Mouse (Mus musculus) MEL (cell line): ENCODE results near the gene Ehmt2. TPM values are rescaled to one million over a fixed set of nuclear protein-coding genes. Genes with fewer than 3 reads are reported as not detected.

Experiments used
- DNase-seq: peaks from one replicate; pipeline ENCODE4 v3.0.0; 2011; ENCODE audit warnings: low read depth, low spot score
- H3K27ac ChIP-seq: 2 replicates; pipeline ENCODE4 v1.5.1; 2012; ENCODE audit warnings: low read depth, mild to moderate bottlenecking, control low read depth, low read length, moderate library complexity; ENCODE audit not compliant: control insufficient read depth
- H3K27me3 ChIP-seq, 2 experiments: fragments of 150-350 bp in 1 of 2; sonication (generic) in 1 of 2; 2 replicates each; pipeline ENCODE4 v1.6.1; 2012; ENCODE audit warnings: low read length in 2 of 2, mild to moderate bottlenecking in 2 of 2, improper control_type of control experiment in 1 of 2, moderate library complexity in 1 of 2; ENCODE audit not compliant: insufficient read depth in 2 of 2, control insufficient read depth in 1 of 2
- H3K36me3 ChIP-seq, 2 experiments: 2 replicates each; pipeline ENCODE4 v1.6.1; 2012 to 2014; ENCODE audit warnings: low read length in 2 of 2, improper control_type of control experiment in 1 of 2, inconsistent platforms in 1 of 2, mild to moderate bottlenecking in 1 of 2; ENCODE audit not compliant: insufficient read depth in 2 of 2, control insufficient read depth in 1 of 2
- H3K4me1 ChIP-seq, 2 experiments: fragments of 150-350 bp in 1 of 2; sonication (generic) in 1 of 2; 2 replicates each; pipeline ENCODE4 v1.6.1; 2012; ENCODE audit warnings: low read length in 2 of 2, improper control_type of control experiment in 1 of 2, mild to moderate bottlenecking in 1 of 2; ENCODE audit not compliant: insufficient read depth in 2 of 2, control insufficient read depth in 1 of 2
- H3K4me3 ChIP-seq, 2 experiments: fragments of 150-350 bp in 1 of 2; sonication (generic) in 1 of 2; 2 replicates each; pipeline ENCODE4 v1.5.1; 2012; ENCODE audit warnings: low read depth in 2 of 2, low read length in 2 of 2, mild to moderate bottlenecking in 2 of 2, moderate library complexity in 2 of 2, control low read depth in 1 of 2, improper control_type of control experiment in 1 of 2; ENCODE audit not compliant: control insufficient read depth in 1 of 2, insufficient read depth in 1 of 2
- H3K79me2 ChIP-seq: 2 replicates; pipeline ENCODE4 v1.6.1; 2012; ENCODE audit warnings: mild to moderate bottlenecking, low read length, moderate library complexity; ENCODE audit not compliant: control insufficient read depth, poor library complexity, insufficient read depth
- H3K9ac ChIP-seq: 2 replicates; pipeline ENCODE4 v1.6.1; 2012; ENCODE audit warnings: low read depth, mild to moderate bottlenecking, control low read depth, low read length, moderate library complexity; ENCODE audit not compliant: control insufficient read depth, poor library complexity, severe bottlenecking
- H3K9me3 ChIP-seq: fragments of 150-350 bp; sonication (generic); replicated peaks from 2 replicates; pipeline ENCODE4 v1.6.1; 2012; ENCODE audit warnings: mild to moderate bottlenecking, low read length, improper control_type of control experiment, moderate library complexity; ENCODE audit not compliant: insufficient read depth
- E2F4 ChIP-seq: IDR thresholded peaks from 2 replicates; pipeline ENCODE4 v1.6.1; 2011; ENCODE audit warnings: low read depth, low read length, improper control_type of control experiment, borderline replicate concordance
- ELF1 ChIP-seq: IDR thresholded peaks from 2 replicates; pipeline ENCODE4 v1.6.1; 2014; ENCODE audit warnings: low read depth, mild to moderate bottlenecking, inconsistent platforms, low read length, improper control_type of control experiment, moderate library complexity
- EP300 ChIP-seq, 2 experiments: IDR thresholded peaks; 2 replicates each; pipeline ENCODE4 v1.6.1; 2011; ENCODE audit warnings: improper control_type of control experiment in 2 of 2, low read length in 2 of 2, low read depth in 1 of 2, mild to moderate bottlenecking in 1 of 2
- ETS1 ChIP-seq: IDR thresholded peaks from 2 replicates; pipeline ENCODE4 v1.6.1; 2012; ENCODE audit warnings: low read depth, mild to moderate bottlenecking, inconsistent platforms, low read length, improper control_type of control experiment, moderate library complexity
- GATA1 ChIP-seq: IDR thresholded peaks from 2 replicates; pipeline ENCODE4 v1.6.1; 2011; ENCODE audit warnings: low read depth, low read length, improper control_type of control experiment
- HCFC1 ChIP-seq: IDR thresholded peaks from 2 replicates; pipeline ENCODE4 v1.6.1; 2012; ENCODE audit warnings: low read depth, mild to moderate bottlenecking, inconsistent platforms, low read length, improper control_type of control experiment, moderate library complexity
- JUND ChIP-seq: IDR thresholded peaks from 2 replicates; pipeline ENCODE4 v1.6.1; 2011; ENCODE audit warnings: low read depth, mild to moderate bottlenecking, improper control_type of control experiment, low read length
- KAT2A ChIP-seq: conservative IDR thresholded peaks from 2 replicates; pipeline ENCODE4 v1.6.1; 2012; ENCODE audit warnings: low read depth, low read length, improper control_type of control experiment, inconsistent platforms
- MAFK ChIP-seq: IDR thresholded peaks from 2 replicates; pipeline ENCODE4 v1.6.1; 2011; ENCODE audit warnings: low read depth, mild to moderate bottlenecking, low read length, improper control_type of control experiment, borderline replicate concordance
- MAZ ChIP-seq: IDR thresholded peaks from 2 replicates; pipeline ENCODE4 v1.6.1; 2012; ENCODE audit warnings: low read depth, mild to moderate bottlenecking, inconsistent platforms, low read length, improper control_type of control experiment
- MEF2A ChIP-seq: IDR thresholded peaks from 2 replicates; pipeline ENCODE4 v1.6.1; 2014; ENCODE audit warnings: low read depth, mild to moderate bottlenecking, inconsistent platforms, low read length, improper control_type of control experiment; ENCODE audit not compliant: poor library complexity, insufficient replicate concordance, severe bottlenecking; ENCODE audit errors: extremely low read depth
- MXI1 ChIP-seq: IDR thresholded peaks from 2 replicates; pipeline ENCODE4 v1.6.1; 2011; ENCODE audit warnings: mild to moderate bottlenecking, low read depth, low read length, improper control_type of control experiment
- NELFE ChIP-seq: IDR thresholded peaks from 2 replicates; pipeline ENCODE4 v1.6.1; 2011; ENCODE audit warnings: low read depth, low read length, improper control_type of control experiment
- POLR2A ChIP-seq, 2 experiments: IDR thresholded peaks; 2 replicates each; pipeline ENCODE4 v1.6.1; 2011 to 2012; ENCODE audit warnings: low read length in 2 of 2, mild to moderate bottlenecking in 2 of 2, control low read depth in 1 of 2, improper control_type of control experiment in 1 of 2, low read depth in 1 of 2, moderate library complexity in 1 of 2; ENCODE audit not compliant: control insufficient read depth in 1 of 2, insufficient read depth in 1 of 2, poor library complexity in 1 of 2
- POLR2AphosphoS5 ChIP-seq: IDR thresholded peaks from 2 replicates; pipeline ENCODE4 v1.6.1; 2012; ENCODE audit warnings: low read depth, borderline replicate concordance, mild to moderate bottlenecking, inconsistent platforms, low read length, moderate library complexity, mixed read lengths
- RAD21 ChIP-seq: IDR thresholded peaks from 2 replicates; pipeline ENCODE4 v1.6.1; 2011; ENCODE audit warnings: mild to moderate bottlenecking, low read depth, low read length, improper control_type of control experiment
- RCOR1 ChIP-seq: IDR thresholded peaks from 2 replicates; pipeline ENCODE4 v1.6.1; 2012; ENCODE audit warnings: low read depth, mild to moderate bottlenecking, inconsistent platforms, low read length, improper control_type of control experiment
- SIN3A ChIP-seq: IDR thresholded peaks from 2 replicates; pipeline ENCODE4 v1.6.1; 2012; ENCODE audit warnings: low read length, improper control_type of control experiment, inconsistent platforms
- SMC3 ChIP-seq: IDR thresholded peaks from 2 replicates; pipeline ENCODE4 v1.6.1; 2011; ENCODE audit warnings: low read depth, low read length, improper control_type of control experiment
- TAL1 ChIP-seq: IDR thresholded peaks from 2 replicates; pipeline ENCODE4 v1.6.1; 2012; ENCODE audit warnings: mild to moderate bottlenecking, inconsistent platforms, low read length, moderate library complexity, mixed read lengths
- TBP ChIP-seq: IDR thresholded peaks from 2 replicates; pipeline ENCODE4 v1.8.0; 2011; ENCODE audit warnings: low read depth, low read length, improper control_type of control experiment
- TCF12 ChIP-seq: IDR thresholded peaks from 2 replicates; pipeline ENCODE4 v1.6.1; 2014; ENCODE audit warnings: low read depth, mild to moderate bottlenecking, inconsistent platforms, low read length, improper control_type of control experiment, moderate library complexity
- UBTF ChIP-seq: IDR thresholded peaks from 2 replicates; pipeline ENCODE4 v1.6.1; 2012; ENCODE audit warnings: low read depth, mild to moderate bottlenecking, inconsistent platforms, low read length, improper control_type of control experiment, moderate library complexity, borderline replicate concordance; ENCODE audit not compliant: insufficient read depth
- USF2 ChIP-seq, 2 experiments: IDR thresholded peaks; 2 replicates each; pipeline ENCODE4 v1.6.1; 2011 to 2012; ENCODE audit warnings: improper control_type of control experiment in 2 of 2, low read length in 2 of 2, borderline replicate concordance in 1 of 2, inconsistent platforms in 1 of 2, low read depth in 1 of 2, mild to moderate bottlenecking in 1 of 2; ENCODE audit not compliant: insufficient read depth in 1 of 2
- ZC3H11A ChIP-seq: IDR thresholded peaks from 2 replicates; pipeline ENCODE4 v1.6.1; 2012; ENCODE audit warnings: low read depth, mild to moderate bottlenecking, inconsistent platforms, low read length, improper control_type of control experiment
- ZNF384 ChIP-seq: IDR thresholded peaks from 2 replicates; pipeline ENCODE4 v1.6.1; 2012; ENCODE audit warnings: low read depth, mild to moderate bottlenecking, inconsistent platforms, low read length, improper control_type of control experiment
- polyA plus RNA-seq, 2 experiments: library from polyadenylated mRNA; stranded (reverse) in 1 of 2; unstranded in 1 of 2; fragments of >175 nt in 1 of 2; fragments of >200 nt in 1 of 2; gene quantifications; 2 replicates each; pipeline versions ENCODE4 v1.2.1 to v1.2.4; 2012; ENCODE audit warnings: low replicate concordance in 2 of 2, low read depth in 1 of 2; ENCODE audit not compliant: insufficient read length in 2 of 2, insufficient read depth in 1 of 2, missing spikeins in 1 of 2
- total RNA-seq: library from RNA; depleted of rRNA; stranded (reverse); fragments of 300-350 nt; gene quantifications from 2 replicates; pipeline ENCODE4 v1.2.3, GENCODE M21; 2012

The Ehmt2 gene
- total and polyA plus RNA-seq, 3 experiments: 66.6 to 113 TPM; not detected in 1

- Histone ChIP-seq H3K4me3 (no peak overlapping the region), H3K9me3 (no peaks in the 10 kb centered on the region), H3K27ac (no peak overlapping the region), H3K36me3 (no peaks in the 10 kb centered on the region), H3K79me2 (no peaks in the 10 kb centered on the region), H3K9ac (no peak overlapping the region), H3K27me3 (peaks cover 0 to 6% of the 10 kb centered on the region in 2 experiments; a peak in 2 of 4 replicates), H3K4me1 (no peaks in the 10 kb centered on the region)
- TF ChIP-seq ZC3H11A (no peak), SMC3 (no peak), ZNF384 (no peak), MXI1 (no peak), UBTF (no peak), HCFC1 (no peak), E2F4 (no peak), KAT2A (no peak), USF2 (IDR thresholded peaks at IDR 0.05; ENCODE audit: borderline replicate concordance in 1 of 2, insufficient read depth in 1 of 2, low read depth in 1 of 2, low read length in 2 of 2) (no peak), NELFE (no peak), SIN3A (no peak), MAFK (no peak), GATA1 (no peak), EP300 (IDR thresholded peaks at IDR 0.05; ENCODE audit: low read depth in 1 of 2, low read length in 2 of 2) (no peak), JUND (no peak), MAZ (no peak), MEF2A (no peak)
- DNase-seq: no peak
These were observed 32.3 kb upstream of the Ehmt2 start for GRCm38 (mm10) chr17:34865981-34866380.

GRCm38 (mm10) chr17:34874321-34874720 is 23.9 kb upstream of the Ehmt2 start:
- TF ChIP-seq ZC3H11A (no peak), TBP (no peak), E2F4 (no peak), MAFK (no peak), NELFE (no peak), SIN3A (no peak), POLR2A (IDR thresholded peaks at IDR 0.05; ENCODE audit: control insufficient read depth in 1 of 2, insufficient read depth in 1 of 2, low read depth in 1 of 2, low read length in 2 of 2, poor library complexity in 1 of 2) (no peak), JUND (no peak), HCFC1 (no peak), ELF1 (no peak), UBTF (no peak), TAL1 (no peak), POLR2AphosphoS5 (no peak), GATA1 (no peak), TCF12 (no peak), RAD21 (no peak), ETS1 (no peak), RCOR1 (no peak)
- TF ChIP-seq, all 39 proteins: peak for 0
- no peaks in the 10 kb centered on the region for H3K9me3 ChIP-seq
- no peaks in the 10 kb centered on the region for H3K79me2 ChIP-seq
- DNase-seq: no peak
- no peak overlapping the region for H3K27ac ChIP-seq
- no peaks in the 10 kb centered on the region for H3K4me1 ChIP-seq
- H3K27me3 ChIP-seq: peaks cover 0 to 3% of the 10 kb centered on the region in 2 experiments; a peak in 1 of 4 replicates
- no peaks in the 10 kb centered on the region for H3K36me3 ChIP-seq
- H3K4me3 ChIP-seq: no peak overlapping the region
- no peak overlapping the region for H3K9ac ChIP-seq
